ENCODE assay signal across 27 mouse cellular contexts in the genomic region with DNA sequence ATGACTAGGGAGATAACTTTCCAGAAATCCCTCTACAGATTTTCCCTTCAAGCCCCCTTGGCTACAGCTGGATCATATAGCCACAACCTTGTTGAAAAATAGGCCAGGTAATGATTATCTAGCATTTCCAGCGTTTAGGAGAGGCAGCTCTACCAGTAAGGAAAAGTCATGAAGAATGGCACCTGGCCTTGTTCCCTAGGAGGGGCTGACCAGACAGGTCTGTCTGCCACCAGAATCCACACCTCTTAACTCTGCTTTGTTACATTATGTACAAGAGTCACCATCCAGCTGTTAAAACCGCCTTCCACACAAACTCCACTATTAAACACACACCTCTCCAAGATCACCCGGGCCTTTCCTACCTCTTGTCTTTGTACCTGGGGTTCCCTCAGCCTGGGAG. TPM values are rescaled to one million over a fixed set of nuclear protein-coding genes. Genes with fewer than 3 reads are reported as not detected.
A peak's percentile ranks its signal among the peaks of the same experiment; 100 is the strongest.
DNase-seq lines count a peak whose midpoint lies in the region; ATAC-seq and TF ChIP-seq lines count a peak whose summit lies in the region.
"Had no signal": no experiment of that assay in that cellular context is flagged by ENCODE, and none has a peak within 500 bp of the region (broad histone marks: within the 10 kb centered on the region; RNA-seq: fewer than 3 reads in every experiment).

No protein-coding gene starts in this region.

- no peaks in the 10 kb centered on the region for H3K9me3 ChIP-seq in kidney, embryonic 15.5 days (replicated peaks)
- no peaks in the 10 kb centered on the region for H3K9me3 ChIP-seq in intestine, embryonic 16.5 days (ENCODE audit: control insufficient read depth, low read length)
- H3K9me3 ChIP-seq in stomach, embryonic 16.5 days (replicated peaks; ENCODE audit: control insufficient read depth, low read length) = no peaks in the 10 kb centered on the region
- H3K9me3 ChIP-seq: embryonic facial prominence, embryonic 10.5 days; embryonic facial prominence, embryonic 13.5 days; forebrain, embryonic 12.5 days; forebrain, embryonic 15.5 days; heart, embryonic 10.5 days; heart, embryonic 13.5 days had no signal

- H3K9ac ChIP-seq in kidney, embryonic 15.5 days = no peak overlapping the region
- no peak overlapping the region for H3K9ac ChIP-seq in intestine, embryonic 16.5 days (ENCODE audit: low read depth, low read length)
- H3K9ac ChIP-seq in stomach, embryonic 16.5 days (ENCODE audit: low read length) = no peak overlapping the region
- H3K9ac ChIP-seq: embryonic facial prominence, embryonic 13.5 days; forebrain, embryonic 12.5 days; forebrain, embryonic 15.5 days; heart, embryonic 13.5 days; hindbrain, embryonic 14.5 days had no signal

- no peaks in the 10 kb centered on the region for H3K4me1 ChIP-seq in kidney, embryonic 15.5 days
- H3K4me1 ChIP-seq in kidney, adult 2 months (ENCODE audit: control insufficient read depth, insufficient read depth, low read length) = 0 out of 2 replicates have a peak, but pooled peaks cover 3% of the 10 kb centered on the region
- H3K4me1 ChIP-seq in intestine, embryonic 16.5 days (ENCODE audit: control insufficient read depth, insufficient read depth, low read length) = no peaks in the 10 kb centered on the region
- no peaks in the 10 kb centered on the region for H3K4me1 ChIP-seq in stomach, embryonic 16.5 days (ENCODE audit: control insufficient read depth, insufficient read depth, low read length)
- H3K4me1 ChIP-seq: embryonic facial prominence, embryonic 10.5 days; forebrain, embryonic 12.5 days; forebrain, embryonic 15.5 days; heart, embryonic 10.5 days; heart, embryonic 13.5 days had no signal

- H3K36me3 ChIP-seq in kidney, embryonic 15.5 days = no peaks in the 10 kb centered on the region
- H3K36me3 ChIP-seq in kidney, adult 2 months (ENCODE audit: control insufficient read depth, insufficient read depth, low read length) = no peaks in the 10 kb centered on the region
- no peaks in the 10 kb centered on the region for H3K36me3 ChIP-seq in intestine, embryonic 16.5 days (ENCODE audit: control insufficient read depth, insufficient read depth, low read length)
- no peaks in the 10 kb centered on the region for H3K36me3 ChIP-seq in stomach, embryonic 16.5 days (ENCODE audit: control insufficient read depth, insufficient read depth, low read length)
- H3K36me3 ChIP-seq: embryonic facial prominence, embryonic 10.5 days; embryonic facial prominence, embryonic 13.5 days; forebrain, embryonic 12.5 days; forebrain, embryonic 15.5 days; heart, embryonic 10.5 days; heart, embryonic 13.5 days had no signal

- no peak overlapping the region for H3K4me3 ChIP-seq in kidney, embryonic 15.5 days (replicated peaks)
- no peak overlapping the region for H3K4me3 ChIP-seq in kidney, adult 2 months (ENCODE audit: insufficient read depth, low read depth, low read length)
- no peak overlapping the region for H3K4me3 ChIP-seq in intestine, embryonic 16.5 days (ENCODE audit: low read length)
- no peak overlapping the region for H3K4me3 ChIP-seq in stomach, embryonic 16.5 days (replicated peaks; ENCODE audit: low read length)
- H3K4me3 ChIP-seq: embryonic facial prominence, embryonic 10.5 days; embryonic facial prominence, embryonic 13.5 days; erythroblast, embryonic 14.5 days; forebrain, embryonic 12.5 days; forebrain, embryonic 15.5 days; heart, adult 2 months; heart, embryonic 10.5 days; heart, embryonic 13.5 days had no signal

- 71% methylated on average over 3 of the region's 3 CpGs for WGBS in kidney, embryonic 15.5 days
- WGBS in kidney, adult 2 months = 65% methylated on average over 3 of the region's 3 CpGs
- 54% methylated on average over 3 of the region's 3 CpGs for WGBS in intestine, embryonic 16.5 days
- WGBS in stomach, embryonic 16.5 days = 54% methylated on average over 3 of the region's 3 CpGs

- no peak for TF ChIP-seq POLR2A in kidney, adult 2 months (IDR thresholded peaks at IDR 0.05; ENCODE audit: low read depth, low read length)

- no peak for TF ChIP-seq CTCF in kidney, adult 2 months (conservative IDR thresholded peaks at IDR 0.05; ENCODE audit: insufficient read depth, insufficient read length, low read depth, low read length)

- no peaks in the 10 kb centered on the region for H3K27me3 ChIP-seq in kidney, embryonic 15.5 days
- no peaks in the 10 kb centered on the region for H3K27me3 ChIP-seq in kidney, adult 2 months (replicated peaks; ENCODE audit: control insufficient read depth, insufficient read depth, low read length)
- H3K27me3 ChIP-seq in intestine, embryonic 16.5 days (replicated peaks; ENCODE audit: control insufficient read depth, insufficient read depth, low read length) = no peaks in the 10 kb centered on the region
- H3K27me3 ChIP-seq in stomach, embryonic 16.5 days (ENCODE audit: control insufficient read depth, insufficient read depth, low read length) = no peaks in the 10 kb centered on the region
- H3K27me3 ChIP-seq: embryonic facial prominence, embryonic 13.5 days; forebrain, embryonic 12.5 days; forebrain, embryonic 15.5 days; heart, embryonic 13.5 days had no signal

- no peak for DNase-seq in kidney, adult 2 months
- no peak for DNase-seq in left cerebral cortex, adult 11 months (ENCODE audit: low spot score)
- DNase-seq in cerebellum, adult 11-12 months = no peak
- DNase-seq: adrenal gland, adult 8-10 months; adrenal gland, postnatal 36 days; cerebellum, adult 2 months; cerebellum, adult 9-11 months; cerebellum, postnatal 36 days; embryo, embryonic 11 days; gastrocnemius, postnatal 10 days; gastrocnemius, postnatal 36 days; heart, adult 2 months; heart, postnatal 14 days; heart, postnatal 4 days had no signal

- no peak for ATAC-seq in kidney, embryonic 15.5 days (replicated peaks; ENCODE audit: low FRiP score)
- ATAC-seq in intestine, embryonic 16.5 days = peak; percentile 78
- ATAC-seq in stomach, embryonic 16.5 days (ENCODE audit: insufficient read depth, low FRiP score) = peak; percentile 71
- ATAC-seq: activated CD4-positive, CD25-positive, alpha-beta regulatory T cell, adult 4 months; forebrain, embryonic 15.5 days; hindbrain, postnatal 0 days had no signal

- peak overlapping the region; percentile 45; the same call in 1 of the 2 replicates for H3K27ac ChIP-seq in kidney, embryonic 15.5 days
- H3K27ac ChIP-seq in kidney, adult 2 months (ENCODE audit: insufficient read depth, low read depth, low read length) = no peak overlapping the region
- peak overlapping the region; percentile 8; the same call in 1 of the 2 replicates for H3K27ac ChIP-seq in intestine, embryonic 16.5 days (ENCODE audit: low read length)
- H3K27ac ChIP-seq in stomach, embryonic 16.5 days (ENCODE audit: low read length) = peak overlapping the region; percentile 68
- H3K27ac ChIP-seq: embryonic facial prominence, embryonic 10.5 days; embryonic facial prominence, embryonic 13.5 days; forebrain, embryonic 12.5 days; forebrain, embryonic 15.5 days; heart, adult 2 months; heart, embryonic 10.5 days; heart, embryonic 13.5 days; hindbrain, embryonic 14.5 days; hindbrain, postnatal 0 days had no signal

- H3K4me2 ChIP-seq in kidney, embryonic 15.5 days = no peak overlapping the region
- no peak overlapping the region for H3K4me2 ChIP-seq in intestine, embryonic 16.5 days (ENCODE audit: low read depth, low read length)
- H3K4me2 ChIP-seq in stomach, embryonic 16.5 days (ENCODE audit: low read depth, low read length) = no peak overlapping the region
- H3K4me2 ChIP-seq: embryonic facial prominence, embryonic 13.5 days; forebrain, embryonic 12.5 days; forebrain, embryonic 15.5 days; heart, embryonic 13.5 days; hindbrain, embryonic 14.5 days had no signal

RNA-seq across cellular contexts. Expression of gene Trp53inp1, which starts 25.0 kb away (rescaled TPM):
- polyA plus RNA-seq in kidney, embryonic 15.5 days (2015; fragmentation: Nextera tagmentation; extraction: Ambion mirVana) = 11.0 and 11.4 TPM in 2 replicates
- polyA plus RNA-seq in kidney, adult 2 months (2012; rRNA removed) = 3.8 and 5.6 TPM in 2 replicates
- 6.0 and 7.2 TPM in 2 replicates for polyA plus RNA-seq in intestine, embryonic 16.5 days (2015; fragmentation: Nextera tagmentation; extraction: Ambion mirVana)
- polyA plus RNA-seq in stomach, embryonic 16.5 days (2015; fragmentation: Nextera tagmentation; extraction: Ambion mirVana) = 9.6 and 10.2 TPM in 2 replicates
